Mouse (Mus musculus): ENCODE measurements around the gene Gm1123.

GRCm38 (mm10) chr9:98987131-98987530, 48.4 kb downstream of the Gm1123 start:
- no peak for TF ChIP-seq CTCF (IDR thresholded peaks at IDR 0.05; ENCODE audit: insufficient read depth, low read depth, low read length)
- TF ChIP-seq POLR2A (IDR thresholded peaks at IDR 0.05; ENCODE audit: insufficient read depth, low read depth, low read length): no peak
